Mouse (Mus musculus) lung, postnatal 4 days (tissue): ENCODE measurements around the gene Cfap299.
"Not testable (repeated sequence)": the region's sequence is repeated elsewhere in the genome, so short reads cannot be mapped to it uniquely, and the experiment has no call there.

Source experiments
- DNase-seq, 2 experiments: peaks; one replicate each; pipeline ENCODE4 v3.0.0; 2021

The Cfap299 gene

DNA sequence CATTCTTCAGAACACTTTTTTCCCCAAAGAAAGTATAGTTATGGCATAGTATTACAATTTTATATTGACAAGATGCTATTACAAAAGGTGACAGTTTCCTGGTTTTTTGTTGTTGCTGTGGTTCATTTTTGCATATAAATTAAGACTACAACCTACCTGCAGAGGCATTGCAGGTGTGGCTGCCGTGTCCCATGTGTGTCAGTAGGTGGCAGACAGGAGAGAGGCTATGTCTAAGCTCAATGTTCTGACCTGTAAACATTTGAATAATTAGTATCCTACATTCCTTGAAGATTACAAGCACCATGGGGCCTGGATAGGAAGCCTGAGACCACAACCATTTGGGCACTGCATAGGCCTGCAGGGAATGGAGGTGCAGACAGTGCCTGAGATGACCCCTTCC is 212.2 kb downstream of the Cfap299 start:
- no peak for DNase-seq

DNA sequence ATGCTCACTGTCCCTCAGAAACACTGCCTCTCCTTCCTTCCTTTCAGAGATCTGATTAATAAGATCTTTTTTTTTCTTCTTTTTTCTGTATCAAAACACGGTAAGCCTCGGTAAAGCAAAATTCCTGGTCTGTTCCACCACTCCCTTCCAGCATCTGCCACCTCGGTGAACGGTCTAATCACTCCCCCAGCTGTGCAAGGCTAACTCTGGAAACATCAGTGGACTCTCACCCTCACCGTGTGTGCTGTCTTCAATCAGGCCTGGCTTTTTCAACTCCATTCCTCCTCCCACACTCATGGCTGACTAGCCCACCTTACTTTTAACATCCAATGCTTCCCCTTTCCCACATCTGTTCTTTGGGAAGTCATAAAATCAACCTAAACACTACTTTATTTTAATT is 221.2 kb downstream of the Cfap299 start:
- DNase-seq, result no peak

DNA sequence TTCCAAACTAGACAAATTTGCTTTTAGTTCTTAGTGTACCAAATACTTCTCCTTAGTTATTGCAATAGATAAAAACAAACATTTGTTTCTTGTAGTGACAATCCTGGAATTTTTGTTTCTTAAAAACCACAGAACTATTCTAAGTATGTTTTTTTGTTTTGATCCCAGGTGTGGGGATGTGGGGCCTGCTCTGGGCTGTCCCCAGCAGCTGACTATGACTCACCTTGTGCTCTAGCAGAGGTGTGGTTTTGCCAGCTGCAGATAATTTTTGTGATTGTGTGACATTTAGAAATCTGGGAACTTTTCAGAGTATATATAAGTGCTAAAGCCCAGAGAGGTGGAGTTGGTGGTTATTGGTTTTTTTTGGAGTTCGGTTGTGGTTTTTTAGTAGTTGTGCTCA is 221.8 kb downstream of the Cfap299 start:
- no peak for DNase-seq

DNA sequence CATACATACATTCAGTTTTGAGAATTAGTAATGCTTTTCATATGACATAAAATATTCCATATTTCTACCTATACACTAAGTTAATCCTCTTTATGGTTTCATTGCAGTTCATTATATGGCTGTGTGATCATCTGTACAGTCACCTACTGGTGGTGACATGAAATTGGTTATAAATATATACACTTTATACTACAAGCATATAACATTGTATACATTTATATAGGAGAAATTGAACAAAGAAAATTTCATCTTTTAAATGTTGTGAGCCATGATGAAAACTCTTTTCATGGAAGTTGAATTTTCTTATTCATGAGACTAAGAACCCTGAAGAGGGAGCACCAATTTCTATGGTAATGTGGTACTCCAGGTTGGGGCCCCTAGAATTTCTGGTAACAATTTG is 223.3 kb downstream of the Cfap299 start, which contains the start of gene Gm11111:
TSS of gene Gm11111 (plus strand) at position 301 of the 400 bp plus-strand sequence.
- no peak for DNase-seq

DNA sequence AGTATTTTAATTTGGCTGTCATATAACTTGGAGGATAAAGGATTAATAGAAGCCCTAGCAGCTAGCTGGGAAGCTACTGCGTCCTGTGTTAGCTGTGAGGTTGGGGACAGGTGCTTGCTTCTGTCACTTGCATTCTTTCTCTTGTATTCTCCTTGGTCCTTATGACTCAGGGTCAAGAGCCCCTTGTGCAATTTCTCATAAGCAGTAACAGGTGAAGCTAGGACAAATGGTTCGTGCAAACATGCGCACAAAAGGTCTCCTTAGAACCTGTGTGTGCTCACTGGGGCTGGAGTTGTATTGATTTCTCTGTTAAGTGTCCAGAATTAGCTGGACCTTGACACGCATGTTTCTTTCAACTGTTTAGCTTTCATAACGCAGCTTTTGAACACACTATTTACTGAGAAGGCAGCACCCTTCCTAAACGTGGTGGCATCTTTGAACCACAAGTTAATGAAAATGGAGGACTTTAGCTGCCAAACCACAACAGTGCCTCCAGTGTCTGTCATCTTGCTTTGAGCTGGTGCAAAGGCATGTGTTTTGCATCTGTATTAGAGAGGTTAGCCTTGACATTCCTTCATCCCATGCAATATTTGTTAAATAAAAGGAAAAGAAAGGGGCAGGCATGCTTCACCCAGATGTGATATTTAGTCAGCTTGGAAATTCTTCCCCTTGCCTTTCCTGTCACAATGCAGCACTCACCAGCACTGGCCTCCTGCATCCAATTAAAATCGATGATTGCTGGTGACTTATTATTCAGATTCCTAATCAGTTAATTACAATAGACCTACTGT is 223.9 kb downstream of the Cfap299 start:
- no peak for DNase-seq

DNA sequence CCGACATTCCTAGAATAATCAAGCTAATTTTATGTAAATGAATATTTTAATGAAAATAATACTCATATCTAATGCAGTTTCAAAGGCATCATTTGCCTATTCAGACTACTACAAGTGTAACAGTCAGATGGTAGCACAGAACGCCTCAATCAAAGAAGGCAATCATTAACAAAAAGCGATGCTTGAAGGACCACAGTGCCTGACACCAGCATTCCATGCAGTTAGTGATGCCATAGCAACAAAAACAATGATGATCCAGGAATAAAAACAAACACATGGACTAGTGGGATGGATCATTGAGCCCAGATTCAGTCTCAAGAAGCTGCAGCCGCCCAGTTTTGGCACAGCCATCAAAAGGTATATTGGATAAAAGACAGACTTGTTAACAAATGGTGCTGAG is 232.2 kb downstream of the Cfap299 start:
- DNase-seq, result no peak

DNA sequence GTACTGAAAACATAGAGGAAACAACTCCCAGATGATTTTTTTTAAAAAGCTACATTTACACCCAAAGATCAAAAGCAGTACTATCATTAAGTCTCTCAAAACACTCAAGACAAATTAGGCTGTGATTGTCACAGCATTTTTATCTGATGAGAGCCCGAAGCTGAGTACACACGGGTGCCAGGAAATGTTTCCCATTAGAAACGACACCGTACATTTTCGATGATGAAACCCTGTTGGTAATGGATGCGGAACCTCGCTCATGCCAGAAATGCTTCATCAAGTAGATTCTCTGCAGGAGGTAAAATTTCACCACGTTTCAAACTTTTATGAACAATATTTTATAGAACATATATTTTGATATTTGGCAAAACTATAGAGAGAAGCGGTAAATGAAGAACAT is 233.7 kb downstream of the Cfap299 start:
- no peak for DNase-seq

DNA sequence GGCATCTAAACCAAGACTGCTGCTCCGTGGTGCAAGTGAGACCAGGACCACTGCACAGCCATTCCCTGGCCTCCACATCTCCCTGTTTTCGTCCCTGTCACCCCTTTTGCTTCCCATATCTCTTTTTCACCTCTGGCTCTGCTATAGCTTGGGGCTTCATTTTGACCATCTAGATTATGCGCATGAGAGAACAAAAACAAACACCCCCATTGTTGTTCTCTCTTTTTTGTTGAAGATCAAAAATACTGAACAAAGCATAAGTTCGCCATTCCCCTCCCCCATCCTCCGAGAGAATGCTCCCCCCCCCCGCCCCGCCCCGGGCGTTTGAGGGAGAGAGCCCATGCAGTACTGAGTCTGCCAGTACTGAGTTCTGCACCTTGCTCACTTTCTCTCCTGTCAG is 234.7 kb downstream of the Cfap299 start:
- DNase-seq, result no peak

DNA sequence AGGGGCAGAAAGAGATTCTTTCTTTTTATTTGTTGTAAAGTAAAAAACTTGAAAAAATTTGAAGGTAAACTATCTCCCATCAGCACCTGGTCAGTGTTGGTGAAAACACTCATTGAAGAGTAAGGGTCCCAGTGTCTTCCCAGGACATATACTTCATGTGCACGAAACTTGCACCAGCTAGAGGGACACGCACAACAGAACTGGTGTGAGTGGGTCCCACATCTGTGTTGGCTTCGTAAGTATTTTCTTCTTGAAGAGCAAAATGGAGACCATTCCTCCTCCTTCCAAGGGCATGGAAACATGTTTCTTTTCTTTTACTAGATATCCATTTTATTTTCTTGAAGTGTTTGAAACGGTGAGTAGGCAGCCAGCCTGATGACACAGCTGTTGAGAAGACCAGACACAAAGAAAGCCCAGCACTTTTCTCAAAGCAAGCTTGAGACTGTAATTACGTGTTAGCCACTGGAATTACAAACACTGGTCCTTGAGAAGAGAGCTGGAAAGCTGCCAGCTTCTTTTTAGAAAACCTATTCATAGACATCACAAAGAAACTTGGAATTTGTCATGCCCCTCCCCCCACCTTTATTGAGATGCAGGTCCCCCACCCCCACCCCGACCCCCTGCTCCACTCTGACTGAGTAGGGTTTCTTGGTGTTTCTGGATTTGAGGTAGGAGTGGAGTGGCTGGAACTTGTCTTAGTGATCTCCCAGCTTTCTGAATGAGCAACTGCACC is 237.5 kb downstream of the Cfap299 start:
- no peak for DNase-seq

DNA sequence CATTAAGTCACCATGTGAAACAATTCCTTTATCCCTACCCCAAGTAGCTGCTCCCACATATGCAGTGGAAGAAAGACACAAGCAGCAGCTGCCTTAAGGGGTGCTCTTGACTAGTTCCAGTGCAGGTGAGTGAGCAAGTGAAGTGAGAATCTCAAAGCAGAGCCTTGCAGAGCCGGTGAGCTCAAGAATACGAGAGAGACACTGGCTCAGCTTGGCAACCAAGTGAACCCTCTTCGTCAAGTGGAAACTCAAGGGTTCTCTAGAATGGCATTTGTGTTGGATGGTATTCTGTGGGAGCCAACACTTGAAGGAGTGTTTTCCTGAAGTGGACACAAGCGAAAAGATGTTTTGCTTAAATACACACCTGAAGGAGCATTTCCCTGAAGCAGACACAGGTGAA is 239.4 kb downstream of the Cfap299 start:
- no peak for DNase-seq

DNA sequence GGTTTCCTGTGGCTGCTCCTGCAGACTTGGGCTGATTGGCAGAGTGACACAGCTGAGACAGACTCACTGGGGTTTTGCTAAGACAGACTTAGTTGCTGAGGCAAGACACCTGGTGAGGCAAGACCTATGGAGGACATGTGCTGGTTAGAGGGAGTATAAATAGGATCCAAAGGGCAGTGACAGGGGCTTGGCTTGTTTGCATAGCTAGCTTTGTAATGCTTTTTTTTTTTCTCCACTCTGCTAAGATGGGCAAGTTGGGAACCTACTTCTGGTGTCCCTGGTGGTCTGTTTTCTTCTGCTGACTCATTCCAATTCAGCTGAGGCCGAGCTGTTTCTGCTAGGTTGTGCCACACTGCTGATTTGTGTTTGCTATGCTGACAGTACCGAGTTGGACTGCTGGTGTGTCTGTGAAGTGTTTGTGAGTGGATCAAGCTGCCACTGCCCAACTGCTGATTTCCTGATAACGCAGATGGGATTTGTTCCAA is 240.0 kb downstream of the Cfap299 start:
- DNase-seq, result peak in 1 of 2 experiments; percentile 43

DNA sequence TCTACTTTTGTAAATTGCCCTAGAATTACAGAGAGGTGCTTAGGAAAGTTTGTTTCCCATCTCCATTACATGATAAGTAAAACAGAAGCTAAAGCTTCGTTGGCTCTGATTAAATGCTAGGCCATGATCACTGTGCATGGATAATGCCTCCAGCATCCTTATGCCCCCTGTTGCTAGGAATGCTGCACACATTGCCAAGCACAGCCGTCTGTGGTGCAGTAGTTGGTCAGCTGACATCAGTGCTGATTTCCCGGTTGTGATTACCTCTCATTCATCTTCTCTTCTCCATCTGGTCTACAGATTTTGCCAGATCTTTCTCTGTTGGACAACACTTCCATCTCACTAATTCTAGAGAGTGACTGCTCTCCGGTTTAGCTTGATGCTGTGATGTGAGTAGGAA is 243.3 kb downstream of the Cfap299 start:
- DNase-seq, result no peak

DNA sequence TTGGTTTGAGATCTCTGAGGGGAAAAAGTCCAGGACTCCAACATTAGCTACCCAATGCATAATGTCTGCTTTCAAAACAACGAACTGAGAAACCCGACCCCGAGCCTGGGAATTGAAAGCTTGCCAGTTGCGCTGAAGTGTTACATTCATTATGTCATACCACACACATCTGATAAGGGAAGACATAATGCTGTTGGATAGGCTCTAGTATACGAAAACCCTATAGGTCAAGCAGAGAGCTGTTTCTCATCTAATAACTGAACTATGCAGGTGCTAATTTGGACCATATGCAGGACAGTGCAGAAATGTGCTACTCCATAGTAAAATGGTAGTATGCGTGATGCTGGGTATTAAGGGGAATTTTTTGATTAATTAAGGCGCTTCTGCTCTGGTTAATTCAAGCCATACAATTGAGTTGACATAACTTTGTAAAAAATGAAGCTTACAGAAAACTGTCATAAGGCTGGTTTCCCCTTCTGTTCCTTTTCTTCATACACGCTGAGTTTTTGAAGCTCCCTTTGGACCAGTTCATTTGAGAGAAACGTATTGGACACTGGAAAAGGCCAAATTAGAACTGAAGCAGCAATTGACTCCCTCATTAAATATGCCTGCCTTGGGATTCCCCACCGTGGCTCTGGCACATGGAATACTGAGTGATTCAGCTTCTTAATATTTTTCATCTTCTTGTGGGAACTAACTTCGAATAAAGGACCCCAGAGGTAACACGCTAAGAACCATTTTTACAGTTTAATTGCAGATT is 245.8 kb downstream of the Cfap299 start:
- DNase-seq, result peak in 1 of 2 experiments; percentile 54

DNA sequence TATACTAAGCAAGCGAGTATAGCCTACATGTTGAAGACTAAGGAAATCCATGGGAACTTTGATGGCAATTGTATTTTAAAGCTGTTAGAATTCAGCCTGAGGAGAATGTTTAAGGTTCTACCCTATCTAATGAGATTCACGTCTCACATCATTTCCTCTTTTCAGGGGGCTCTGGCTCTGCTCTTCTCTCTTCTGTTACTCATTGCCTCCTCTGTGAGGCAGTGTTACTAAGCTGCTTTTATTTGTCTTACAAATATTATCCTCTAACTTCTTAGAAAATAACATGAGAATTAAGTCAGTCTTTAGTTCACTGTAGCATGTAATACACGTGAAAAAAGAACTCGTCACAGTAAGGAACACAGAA is 246.3 kb downstream of the Cfap299 start:
- DNase-seq, result no peak

DNA sequence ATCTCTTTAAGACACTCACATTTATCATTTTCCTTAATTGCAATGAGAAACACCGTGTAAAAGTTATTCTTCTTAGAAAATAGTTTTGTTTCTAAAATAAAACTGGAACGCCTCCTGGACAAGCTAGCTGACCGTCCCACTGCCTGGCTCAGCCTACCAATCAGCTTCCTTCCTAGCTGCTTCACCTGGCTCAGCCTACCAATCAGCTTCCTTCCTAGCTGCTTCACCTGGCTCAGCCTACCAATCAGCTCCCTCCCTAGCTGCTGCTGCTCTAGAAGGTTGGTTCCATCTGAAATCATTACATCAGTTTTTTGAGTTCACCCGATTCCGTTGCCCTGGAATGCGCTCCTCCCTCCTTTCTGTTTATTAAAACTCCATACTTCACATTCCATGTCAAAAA is 247.4 kb downstream of the Cfap299 start:
- DNase-seq, result not testable (repeated sequence)

DNA sequence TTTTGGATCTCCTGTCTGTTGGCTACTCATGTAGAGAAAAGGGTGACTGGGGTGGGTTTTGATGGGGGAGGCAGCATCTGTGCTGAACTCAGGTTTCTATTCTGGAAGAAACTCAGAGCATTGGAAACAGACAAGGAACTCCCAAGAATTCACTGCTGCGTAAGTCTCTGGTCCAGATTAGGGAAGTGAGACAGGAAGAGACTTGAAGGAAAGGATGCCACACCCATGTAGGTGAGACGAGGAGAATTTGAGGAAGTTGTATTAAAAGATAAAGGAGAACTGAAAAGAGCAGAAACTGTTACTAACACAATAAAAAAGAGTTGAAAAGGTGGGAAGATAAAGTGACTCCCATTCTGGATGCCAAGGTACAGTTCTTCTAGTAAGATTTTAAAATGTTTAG is 249.3 kb downstream of the Cfap299 start:
- no peak for DNase-seq

DNA sequence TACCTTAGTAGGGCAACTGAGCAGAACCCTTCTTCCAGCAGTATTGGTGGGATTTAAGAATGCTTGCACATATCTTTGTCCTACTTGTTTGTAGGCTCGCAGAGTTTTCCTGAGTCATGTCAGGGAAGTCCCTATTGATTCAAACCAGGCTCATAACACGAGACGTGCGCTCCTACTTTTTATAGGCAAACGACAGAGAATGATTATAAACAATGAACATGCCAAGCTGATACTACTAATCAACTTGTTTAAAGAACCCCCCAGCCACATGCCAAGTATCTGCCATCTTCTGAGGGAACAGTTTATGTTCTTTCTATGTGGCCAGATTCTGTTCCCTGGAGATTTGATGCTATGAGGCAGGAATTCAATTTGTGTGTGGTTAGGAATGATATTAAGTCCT is 251.7 kb downstream of the Cfap299 start:
- DNase-seq, result no peak

DNA sequence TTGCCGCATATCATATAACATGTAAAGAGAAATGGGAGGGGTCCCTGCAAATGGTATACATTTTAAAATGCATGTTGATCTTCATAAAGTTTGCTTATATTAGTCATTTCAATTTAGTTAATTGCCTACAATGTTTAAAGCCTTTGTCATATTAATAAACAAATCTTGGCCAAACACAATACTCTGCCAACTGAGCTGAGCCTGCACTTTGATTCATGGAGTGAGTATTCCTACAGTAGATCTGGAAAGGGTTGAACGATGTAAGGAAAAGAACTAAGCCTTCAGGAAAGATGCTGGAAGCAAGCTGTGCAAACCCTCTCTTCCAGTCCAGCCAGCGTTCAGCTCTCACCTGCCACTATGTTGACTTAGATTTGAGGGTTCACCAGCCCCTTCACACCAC is 252.9 kb downstream of the Cfap299 start:
- no peak for DNase-seq

DNA sequence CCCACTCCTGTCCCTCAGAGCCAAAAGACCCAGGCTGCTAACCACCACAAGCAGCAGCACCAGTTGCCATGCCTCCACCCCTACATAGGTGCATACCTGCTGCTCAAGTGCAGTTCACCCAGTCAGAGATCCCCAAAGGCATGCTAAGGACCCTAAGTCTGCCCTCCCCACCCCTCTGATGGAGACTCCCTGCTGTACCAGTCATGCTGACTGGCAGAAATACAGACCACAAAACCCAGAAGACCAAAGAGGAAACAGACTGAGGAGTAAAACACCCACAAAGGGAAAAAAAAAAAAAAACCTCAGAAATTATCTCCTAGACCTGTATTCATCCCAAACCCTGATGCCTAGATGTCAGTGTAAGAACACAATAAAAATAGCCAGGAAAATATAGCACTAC is 256.8 kb downstream of the Cfap299 start:
- DNase-seq, result no peak

DNA sequence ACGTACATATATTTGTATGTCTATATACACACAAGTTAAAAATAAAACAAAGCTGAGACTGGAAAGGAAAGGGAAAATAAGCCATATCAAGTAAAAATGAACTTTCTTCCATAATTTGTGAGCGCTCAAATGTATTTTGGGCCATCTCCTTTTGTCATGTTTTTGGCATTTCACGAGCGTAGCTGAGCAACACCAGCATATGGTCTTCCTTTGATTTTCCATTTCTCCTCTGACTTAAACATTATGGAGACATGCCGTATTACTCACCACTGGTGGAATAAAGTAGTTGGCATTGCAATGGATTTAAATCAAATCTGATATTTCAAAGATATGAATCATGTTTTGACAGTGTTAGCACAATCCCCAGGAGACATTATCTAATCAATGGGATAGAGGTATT is 284.4 kb downstream of the Cfap299 start:
- DNase-seq, result no peak

DNA sequence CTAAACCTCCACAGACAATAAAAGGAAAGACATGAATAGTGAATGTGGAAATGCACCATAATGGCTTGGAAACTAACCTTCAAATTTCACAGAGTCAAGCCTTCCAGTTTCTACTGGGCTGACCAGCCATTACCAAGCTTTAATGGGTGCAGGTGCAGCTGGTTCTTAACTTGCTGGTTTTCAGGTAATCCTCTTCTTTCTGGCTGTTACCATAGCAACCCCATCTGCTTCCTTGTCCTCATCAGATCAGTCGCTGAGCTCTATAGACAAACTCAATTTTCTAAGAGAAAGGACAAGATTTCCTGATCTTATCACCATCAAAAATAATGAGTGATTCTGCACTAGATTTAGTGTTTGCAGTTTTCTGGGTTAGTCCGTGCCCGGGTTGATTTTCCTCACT is 287.8 kb downstream of the Cfap299 start:
- DNase-seq, result no peak

DNA sequence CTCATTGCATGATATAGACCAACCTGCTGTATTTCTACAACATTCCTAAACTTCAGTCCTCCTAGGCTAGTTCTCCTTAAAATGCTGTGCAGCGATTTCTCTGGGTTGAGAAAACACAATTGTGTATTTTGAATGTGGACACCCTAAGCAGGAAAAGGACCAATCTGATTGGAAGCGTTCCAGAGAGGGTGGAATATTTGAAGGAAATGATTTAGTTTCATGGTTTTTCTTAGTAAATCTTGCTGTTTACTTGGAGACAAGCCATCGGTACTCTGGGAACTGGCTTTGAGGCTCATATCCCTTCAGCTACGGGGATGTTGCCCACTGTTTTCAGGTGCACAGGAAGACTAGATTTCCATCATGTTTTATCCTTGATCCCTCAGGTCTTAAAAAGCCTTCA is 288.3 kb downstream of the Cfap299 start:
- no peak for DNase-seq

DNA sequence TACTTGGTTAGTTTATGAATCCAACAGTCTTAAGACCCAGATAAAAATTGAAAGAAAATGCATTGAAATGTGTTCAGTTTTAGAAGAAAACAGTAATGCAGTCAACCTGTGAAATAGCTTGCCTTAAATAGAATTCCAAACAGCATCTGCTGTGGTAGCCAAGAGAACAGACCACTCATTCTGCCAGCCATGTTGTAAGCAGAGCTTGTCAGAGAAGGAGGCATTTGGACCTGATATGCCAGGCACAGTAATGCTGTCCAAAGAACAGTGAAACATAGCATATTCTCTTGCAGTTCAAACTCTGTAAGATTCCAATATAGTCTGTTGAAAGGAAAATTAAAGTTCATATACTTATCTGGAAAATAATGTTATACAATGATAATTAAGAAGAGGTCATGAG is 321.2 kb downstream of the Cfap299 start:
- DNase-seq, result no peak

DNA sequence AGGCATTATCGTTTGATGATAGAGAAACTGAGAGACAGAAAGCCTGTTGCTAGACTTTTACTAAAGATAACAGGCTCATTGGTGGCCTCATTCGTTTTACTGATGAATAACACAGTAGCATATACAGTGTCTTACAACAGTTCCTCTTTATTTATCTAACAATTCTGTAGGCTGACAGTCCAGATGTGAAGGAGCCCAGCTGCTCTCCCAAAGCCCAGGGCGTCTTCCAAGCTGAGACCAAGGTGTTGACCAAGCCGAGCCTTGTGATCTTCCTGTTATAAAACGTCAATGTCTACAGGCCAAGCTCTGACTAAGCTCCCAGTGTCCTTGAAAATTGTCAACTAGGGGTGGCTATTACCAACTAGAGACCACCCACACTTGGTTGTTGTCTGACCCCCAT is 321.9 kb downstream of the Cfap299 start:
- no peak for DNase-seq
